Mouse (Mus musculus) spleen, embryonic (tissue): ENCODE measurements around the gene Lamb3.
"Not testable (repeated sequence)": the region's sequence is repeated elsewhere in the genome, so short reads cannot be mapped to it uniquely, and the experiment has no call there.

ENCODE experiments used
- CTCF ChIA-PET: fragments of 350-600 bp; sonication (Branson Sonifier 250); formaldehyde crosslinking; loops from one replicate; lab custom pipeline; 2022; lab: Charles Lee

The Lamb3 gene

DNA sequence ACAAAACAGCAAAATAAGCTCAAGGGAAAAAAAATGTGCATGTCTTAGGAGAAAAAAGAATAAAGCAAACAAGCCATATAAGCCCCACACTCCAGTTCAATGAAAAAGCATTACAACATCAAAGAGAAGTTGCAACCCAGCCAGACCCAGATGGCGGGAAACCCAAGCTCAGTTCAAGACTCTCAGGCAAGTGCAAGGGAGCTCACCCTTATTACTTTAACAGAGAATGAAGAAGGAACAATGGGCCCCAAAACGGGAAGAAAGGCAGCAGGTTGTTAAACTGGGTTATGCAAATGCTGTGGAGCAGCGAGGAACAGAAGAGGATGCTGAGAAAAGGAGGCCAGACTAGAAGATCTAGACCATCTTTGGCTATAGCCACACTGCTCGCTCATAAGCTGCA is 35.4 kb downstream of the Lamb3 start:
- CTCF ChIA-PET = no interaction called here

DNA sequence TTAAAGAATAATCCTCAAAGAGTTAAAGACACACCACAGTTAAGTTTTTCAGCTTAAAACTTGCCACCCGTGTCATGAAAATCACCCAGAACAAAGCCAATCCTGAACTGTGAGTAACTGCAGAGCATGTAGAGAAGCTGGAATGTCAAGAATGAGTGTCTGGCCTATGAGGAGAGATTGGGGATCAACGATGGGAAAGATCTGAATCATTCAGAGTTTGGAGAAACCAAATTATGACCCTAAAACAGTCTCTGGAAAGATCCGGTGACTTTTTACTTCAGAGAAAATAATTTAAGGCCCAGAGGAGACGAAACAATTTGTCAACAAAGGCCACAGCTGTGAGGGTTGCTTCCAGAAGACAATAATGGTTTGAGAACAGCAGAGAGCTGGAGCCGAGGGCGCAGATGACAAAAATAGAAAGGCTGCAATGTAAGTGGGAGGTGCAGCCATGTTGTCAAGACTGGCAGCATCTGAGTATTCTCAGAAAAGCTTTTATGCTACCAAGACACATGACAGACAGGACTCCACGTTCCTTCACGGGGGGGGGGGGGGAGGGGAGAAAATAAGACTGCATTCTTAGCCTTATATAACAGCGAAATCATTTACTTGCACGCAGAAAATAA is 36.2 kb downstream of the Lamb3 start:
- CTCF ChIA-PET = interaction anchor here (0.7 kb wide), 1 partner anchor 1386 kb away, joined by 4 read pairs; no protein-coding TSS in a partner anchor

DNA sequence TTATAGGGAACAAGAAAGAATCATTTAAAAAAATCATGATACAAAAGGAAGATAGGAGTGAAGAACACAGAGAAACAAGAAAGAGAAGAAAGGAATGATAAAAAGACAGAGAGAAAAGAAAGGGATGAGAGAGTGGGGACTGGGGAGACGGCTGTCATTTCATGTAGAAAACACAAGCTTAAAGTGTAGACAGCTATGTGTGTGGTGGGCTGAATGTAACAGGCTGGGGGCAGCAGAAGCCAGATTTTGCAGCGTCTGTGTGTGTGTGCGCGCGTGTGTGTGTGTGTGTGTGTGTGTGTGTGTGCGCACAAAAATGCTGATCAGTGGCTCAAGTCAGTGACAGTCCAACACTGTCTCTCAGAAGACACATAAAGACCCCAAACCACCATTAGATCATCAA is 36.7 kb downstream of the Lamb3 start:
- CTCF ChIA-PET = interaction anchor here (0.7 kb wide), 1 partner anchor 1386 kb away, joined by 4 read pairs; no protein-coding TSS in a partner anchor

DNA sequence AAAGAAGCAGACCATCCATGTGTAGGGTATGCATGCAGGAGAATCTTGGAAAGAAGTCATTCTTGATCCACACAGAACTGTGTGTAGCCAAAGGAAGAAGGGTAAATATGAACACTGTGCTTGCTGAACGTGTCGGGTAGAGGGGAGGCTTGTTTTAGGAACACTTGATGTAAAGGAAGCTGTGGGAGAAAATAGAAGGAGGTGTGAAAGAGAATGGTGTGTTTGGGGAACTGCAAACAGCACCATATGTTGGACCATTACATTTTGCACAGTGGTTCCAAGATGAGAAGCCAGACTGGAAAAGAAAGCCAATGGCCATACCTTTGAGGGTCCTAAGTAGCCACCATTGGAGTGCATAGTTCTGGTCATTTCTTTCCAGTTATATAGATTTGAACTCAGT is 42.5 kb downstream of the Lamb3 start:
- CTCF ChIA-PET = no interaction called here

DNA sequence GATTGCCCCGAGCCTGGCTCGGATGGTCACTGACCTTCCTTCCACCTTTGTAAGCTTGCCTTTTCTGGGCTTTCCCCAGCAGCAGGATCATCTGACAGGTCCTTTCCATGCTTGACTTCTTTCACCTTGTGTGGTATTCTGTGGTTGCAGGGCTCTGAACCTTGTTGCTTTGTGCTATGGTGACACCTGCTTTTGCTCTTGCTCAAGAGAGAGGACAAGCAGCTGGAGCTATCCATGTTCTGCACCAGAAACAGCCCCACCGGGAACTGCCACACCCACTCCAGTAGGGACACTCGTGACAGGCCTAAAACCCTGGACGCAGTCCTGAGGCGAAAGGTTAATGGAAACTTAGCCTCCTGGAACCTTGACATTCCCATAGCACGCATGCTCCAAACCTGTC is 43.9 kb downstream of the Lamb3 start:
- CTCF ChIA-PET = interaction anchor here (0.6 to 1.1 kb wide), 3 partner anchors 23 to 125 kb away, joined by 3 to 4 read pairs (median 3); no protein-coding TSS in a partner anchor

DNA sequence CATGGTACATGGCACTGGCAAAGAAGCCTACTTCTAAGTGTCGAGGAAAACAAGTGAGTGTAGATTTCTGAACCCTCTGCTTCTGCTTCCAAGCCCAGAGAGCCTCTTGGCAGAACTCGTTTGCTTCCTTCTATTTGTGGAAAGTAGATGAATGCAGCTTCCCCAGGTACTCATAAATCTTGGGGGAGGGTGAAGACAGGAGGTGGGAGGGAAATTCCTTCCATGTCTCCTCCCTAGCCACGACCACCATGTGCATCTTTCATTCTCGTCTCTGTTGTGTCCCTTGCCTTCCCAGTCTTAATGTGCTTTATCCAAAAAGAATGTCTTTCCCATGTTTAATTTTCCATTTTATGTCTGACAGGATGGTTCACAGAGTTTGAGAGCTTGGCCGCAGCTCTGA is 45.1 kb downstream of the Lamb3 start:
- CTCF ChIA-PET = no interaction called here

DNA sequence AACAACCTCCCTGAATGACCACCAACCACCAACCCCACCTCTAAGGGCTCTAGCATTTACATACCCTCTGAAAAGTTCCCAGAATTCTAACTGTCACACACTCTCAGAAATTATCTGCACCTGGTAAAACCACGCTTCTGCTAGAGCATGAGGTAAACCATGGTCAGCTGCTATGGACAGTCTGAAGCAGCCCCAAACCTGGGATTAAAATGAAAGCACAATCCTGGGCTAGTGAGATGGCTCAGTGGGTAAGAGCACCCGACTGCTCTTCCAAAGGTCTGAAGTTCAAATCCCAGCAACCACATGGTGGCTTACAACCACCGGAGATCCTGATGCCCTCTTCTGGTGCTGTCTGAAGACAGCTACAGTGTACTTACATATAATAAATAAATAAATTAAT is 46.4 kb downstream of the Lamb3 start:
- CTCF ChIA-PET = not testable (repeated sequence)

DNA sequence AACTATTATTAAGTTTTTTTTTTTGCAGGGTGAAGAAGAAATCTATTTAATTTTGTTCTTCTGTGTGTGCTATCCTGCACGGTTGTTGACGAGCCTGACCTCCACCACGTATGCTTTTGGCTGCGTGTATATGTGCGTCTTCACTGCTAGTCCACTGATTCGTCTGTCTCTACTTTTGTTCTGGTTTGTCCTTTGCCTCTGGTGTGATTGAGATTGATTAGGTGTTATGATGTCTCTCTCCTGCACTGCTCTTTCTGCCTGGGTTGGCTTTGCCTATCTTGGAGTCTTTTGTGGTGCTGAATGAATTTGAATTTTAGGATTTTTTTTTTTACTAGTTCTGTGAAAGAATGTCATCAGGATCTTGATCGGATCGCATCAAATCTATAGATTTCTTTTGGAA is 47.5 kb downstream of the Lamb3 start:
- CTCF ChIA-PET = interaction anchor here (0.7 to 1.0 kb wide), 3 partner anchors 27 to 122 kb away, joined by 3 to 4 read pairs (median 3); no protein-coding TSS in a partner anchor

DNA sequence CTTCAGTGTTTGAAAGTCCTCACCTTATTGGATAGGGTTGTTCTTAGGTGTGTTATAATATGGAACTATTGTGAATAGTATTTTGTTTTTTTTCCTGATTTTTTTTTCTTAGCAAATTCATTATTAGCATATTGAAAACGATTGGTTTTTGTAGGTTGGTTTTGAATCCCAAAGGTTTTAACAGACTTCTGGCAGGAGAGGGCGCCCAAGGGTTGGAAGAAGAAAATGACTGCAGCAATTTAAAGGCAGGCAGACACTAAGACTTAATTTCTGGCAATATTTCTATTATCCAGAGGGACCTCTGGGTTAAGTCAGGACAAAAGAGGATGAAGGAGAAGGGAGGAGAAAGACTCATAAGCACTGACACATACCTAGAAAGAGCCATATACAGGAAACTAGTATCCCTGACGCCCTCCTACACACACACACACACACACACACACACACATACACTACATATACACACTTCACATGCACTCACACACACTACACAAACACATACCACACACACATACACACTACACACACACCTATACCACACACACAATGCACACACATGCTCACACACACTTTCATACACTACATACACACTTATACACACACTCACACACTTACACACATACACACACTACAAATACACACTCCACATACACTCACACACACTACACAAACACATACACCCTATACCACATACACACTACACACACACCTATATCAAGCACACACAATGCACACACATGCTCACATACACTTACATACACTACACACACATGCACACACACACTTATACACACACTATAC is 48.2 kb downstream of the Lamb3 start:
- CTCF ChIA-PET = interaction anchor here (0.7 to 1.0 kb wide), 3 partner anchors 27 to 121 kb away, joined by 3 to 4 read pairs (median 3); no protein-coding TSS in a partner anchor

DNA sequence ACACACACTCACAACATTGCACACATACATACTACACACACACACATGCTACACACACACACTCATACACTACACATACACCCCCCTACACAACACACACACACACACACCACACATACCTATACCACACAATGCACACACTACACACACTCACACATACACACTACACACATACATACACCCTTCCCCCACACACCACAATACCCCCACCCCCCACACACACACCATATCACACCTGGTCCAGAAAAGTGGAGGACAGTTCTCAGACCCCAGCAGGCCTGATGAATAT is 48.7 kb downstream of the Lamb3 start:
- CTCF ChIA-PET = no interaction called here

DNA sequence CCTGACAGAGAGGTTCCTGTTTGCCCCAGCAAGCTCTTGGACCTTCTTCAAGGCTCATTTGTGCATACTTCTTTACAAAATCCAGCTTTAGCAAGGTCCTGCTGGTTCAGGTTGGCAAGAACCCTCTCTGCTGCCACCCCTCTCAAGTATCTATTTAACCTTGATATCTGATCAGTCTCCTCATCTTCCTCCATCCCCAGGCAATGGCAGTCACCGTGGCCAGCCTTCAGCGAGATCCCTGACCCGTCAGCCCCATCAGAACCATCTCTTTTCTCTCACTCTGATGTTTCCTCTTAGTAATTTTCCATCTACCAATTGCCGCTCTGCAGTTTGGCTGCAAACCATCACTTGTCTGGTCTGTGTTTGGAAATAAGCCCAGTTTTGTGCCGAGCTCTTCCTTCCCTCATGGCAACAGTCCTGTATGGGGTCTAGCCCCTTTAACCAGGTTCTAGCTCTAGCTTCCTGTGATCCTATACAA is 49.2 kb downstream of the Lamb3 start:
- CTCF ChIA-PET = no interaction called here

DNA sequence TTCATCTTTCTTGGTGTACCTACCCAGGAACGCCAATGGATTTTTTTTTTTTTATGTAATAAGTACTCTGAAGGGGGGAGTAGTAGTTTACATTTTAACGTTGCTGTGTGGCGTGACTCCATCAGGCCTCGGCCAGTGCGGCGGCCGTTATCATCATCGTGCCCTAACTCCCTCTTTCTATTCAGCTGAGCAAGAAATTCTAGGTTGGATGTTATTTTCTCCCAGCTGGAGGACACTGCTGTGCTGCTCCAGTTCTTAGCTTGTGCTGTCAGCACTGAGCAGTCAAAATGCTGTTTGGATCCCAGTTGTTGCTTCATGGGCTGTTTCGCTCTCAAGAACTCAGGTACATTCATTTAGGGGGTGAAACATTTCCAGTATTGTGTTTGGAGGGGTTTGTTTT is 52.1 kb downstream of the Lamb3 start:
- CTCF ChIA-PET = no interaction called here

DNA sequence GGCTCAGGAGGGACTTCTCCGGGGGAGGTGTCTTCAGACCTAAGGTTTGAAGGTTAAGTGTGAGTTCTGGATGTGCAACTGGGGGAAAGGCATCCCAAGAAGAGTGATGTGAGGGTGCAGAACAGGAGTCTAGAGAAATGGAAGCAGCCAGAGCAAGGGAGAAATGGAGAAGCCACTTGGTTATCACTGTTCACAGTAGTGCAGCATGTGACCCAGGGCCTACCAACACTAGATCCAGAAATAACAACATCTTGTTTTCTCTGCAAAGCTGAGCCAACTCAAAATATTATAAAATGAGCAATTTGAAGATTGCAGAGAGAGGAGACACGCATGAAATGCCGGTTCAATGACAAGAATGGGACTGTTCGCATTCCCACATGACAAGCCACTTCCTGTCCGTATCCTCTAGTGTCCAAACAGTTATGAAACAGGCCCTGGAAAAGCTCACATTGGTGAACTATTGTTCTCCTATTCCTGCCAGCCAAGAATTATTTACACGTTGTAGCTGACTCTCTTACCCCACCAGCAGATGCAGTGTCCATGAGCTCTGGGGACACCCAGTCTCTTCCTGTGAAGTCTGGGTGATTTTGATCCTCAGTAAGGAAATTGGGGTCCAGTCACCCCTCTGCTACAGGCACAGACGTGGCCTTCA is 54.5 kb downstream of the Lamb3 start:
- CTCF ChIA-PET = no interaction called here

DNA sequence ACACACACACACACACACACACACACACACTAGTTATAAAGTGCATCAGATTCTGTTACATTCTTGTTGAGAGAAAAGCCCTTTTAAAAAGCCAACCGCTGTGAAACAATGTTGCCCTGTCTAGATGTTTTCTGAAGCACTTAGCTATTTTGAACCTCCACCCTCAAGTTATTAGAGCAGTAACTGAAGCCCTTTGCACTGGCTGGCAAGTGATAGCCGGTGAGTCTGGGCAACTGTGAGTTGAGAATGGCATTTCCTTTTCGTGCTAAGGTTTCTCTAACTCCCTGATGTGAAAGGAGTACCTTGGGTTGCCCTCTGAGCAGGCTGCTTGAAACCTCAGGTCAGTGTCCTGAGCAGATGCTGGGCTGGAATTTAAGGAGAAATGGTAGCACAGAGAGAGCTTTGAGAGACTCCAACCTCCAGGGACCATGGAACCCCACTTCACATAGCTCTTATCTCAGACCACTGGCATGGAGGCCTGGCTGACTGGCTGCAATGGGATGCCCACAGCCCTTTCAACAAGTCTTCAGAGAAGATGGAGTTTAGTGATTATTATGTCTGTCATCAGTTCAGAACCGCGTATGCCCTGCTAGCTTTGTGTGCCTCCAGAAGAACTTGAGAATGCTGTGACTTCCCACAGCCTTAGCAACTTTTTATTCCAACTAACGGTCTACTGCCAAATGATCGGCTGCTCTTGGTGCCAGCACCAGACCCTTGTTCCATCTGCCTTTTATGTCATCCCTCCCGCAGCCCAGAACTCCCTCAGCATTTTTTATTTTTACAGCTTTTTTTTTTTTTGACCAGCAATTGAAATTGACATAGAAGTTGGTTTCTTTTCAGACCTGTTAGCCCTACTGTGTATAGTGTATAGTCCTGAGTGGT is 55.8 kb downstream of the Lamb3 start:
- CTCF ChIA-PET = interaction anchor here (0.6 kb wide), 1 partner anchor 69 kb away, joined by 17 read pairs; no protein-coding TSS in a partner anchor

DNA sequence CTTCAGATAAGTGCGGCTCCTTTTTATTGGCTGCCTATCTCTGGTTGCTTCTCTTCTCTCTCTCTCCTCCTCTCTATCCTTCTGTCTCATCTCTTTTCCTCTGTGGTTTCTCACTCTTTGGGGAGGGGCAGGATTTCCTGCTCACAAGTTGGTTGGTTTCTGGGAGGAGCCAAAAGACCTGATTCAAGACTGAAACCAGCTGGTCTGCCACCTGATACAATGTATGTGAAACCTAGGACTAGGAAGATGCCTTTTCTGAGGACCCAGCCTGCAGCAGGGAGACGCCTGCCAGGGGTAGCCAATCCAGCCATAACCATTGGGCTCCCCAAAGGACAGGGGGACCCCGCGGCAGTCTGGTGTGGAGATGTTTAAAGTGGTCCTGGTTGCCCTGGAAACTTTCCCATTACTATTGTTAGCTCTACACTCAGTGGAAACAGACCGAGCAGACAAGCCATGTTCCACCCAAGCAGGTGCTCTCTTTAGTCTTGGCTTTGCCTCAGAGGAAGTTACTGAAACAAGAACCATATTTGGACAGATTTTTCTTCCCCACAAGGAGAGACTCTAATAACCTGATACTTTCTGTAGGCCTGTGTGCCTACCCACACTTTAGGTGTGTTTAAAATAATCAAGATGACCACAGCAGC is 56.6 kb downstream of the Lamb3 start, which contains the start of gene Hsd11b1:
TSS of gene Hsd11b1 (minus strand) at position 121 of the 644 bp plus-strand sequence.
- CTCF ChIA-PET = no interaction called here

DNA sequence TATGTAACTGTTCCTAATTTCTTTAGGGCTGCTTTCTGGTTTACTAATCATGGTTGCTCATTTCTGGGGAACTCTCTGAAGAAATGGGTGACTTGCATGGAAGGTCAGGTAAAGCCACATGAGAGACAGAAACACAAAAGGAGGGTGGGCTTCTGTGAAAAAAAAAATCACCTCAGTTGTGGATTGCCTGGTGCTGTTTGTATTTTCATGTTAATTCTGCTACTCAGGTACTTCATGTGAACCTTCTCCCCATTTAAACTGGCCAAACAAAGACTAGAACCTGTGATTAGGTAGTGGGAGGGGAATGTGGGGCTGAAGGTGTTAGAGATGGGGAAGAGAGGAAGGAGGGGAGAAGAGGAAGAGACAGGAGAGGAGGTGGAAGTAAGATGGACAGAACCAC is 58.2 kb downstream of the Lamb3 start:
- CTCF ChIA-PET = no interaction called here

DNA sequence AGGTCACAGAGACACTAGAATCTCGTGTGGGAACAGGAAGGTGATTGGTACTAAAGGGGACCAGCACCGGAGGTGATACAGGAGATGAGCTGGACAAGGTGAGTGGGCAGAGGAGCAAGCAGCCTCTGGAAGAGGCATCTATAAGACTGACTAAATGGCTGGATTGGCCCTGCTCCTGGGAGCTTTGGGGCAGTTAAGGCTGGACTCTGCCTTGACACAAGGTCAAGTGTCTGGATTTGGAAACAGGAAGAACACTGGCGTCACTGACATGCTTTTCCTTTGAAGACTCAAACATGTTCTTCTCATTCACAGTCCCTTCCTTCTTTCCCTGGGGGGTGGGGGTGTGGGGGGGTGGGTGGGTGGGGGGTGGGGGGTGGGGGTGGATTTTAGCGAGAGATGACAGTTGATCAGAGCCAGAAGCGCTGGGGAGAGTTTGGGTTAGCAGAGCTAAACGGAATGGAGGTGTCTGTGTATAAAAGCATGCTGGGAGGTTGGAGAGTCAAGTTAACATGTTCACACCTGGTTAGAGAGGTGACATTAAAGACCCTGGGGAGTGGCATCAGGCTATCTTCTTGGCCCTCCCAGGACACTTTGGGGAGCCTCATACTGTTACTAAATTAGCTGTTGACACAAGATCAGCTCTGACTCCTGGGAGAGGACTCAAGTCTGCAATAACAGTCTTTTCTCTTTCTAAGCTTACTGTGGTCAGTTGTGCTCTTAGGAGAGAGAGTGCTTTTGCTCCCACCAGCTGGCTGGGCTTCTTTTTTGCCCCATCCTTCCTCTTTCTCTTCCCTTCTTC is 63.7 kb downstream of the Lamb3 start:
- CTCF ChIA-PET = no interaction called here

DNA sequence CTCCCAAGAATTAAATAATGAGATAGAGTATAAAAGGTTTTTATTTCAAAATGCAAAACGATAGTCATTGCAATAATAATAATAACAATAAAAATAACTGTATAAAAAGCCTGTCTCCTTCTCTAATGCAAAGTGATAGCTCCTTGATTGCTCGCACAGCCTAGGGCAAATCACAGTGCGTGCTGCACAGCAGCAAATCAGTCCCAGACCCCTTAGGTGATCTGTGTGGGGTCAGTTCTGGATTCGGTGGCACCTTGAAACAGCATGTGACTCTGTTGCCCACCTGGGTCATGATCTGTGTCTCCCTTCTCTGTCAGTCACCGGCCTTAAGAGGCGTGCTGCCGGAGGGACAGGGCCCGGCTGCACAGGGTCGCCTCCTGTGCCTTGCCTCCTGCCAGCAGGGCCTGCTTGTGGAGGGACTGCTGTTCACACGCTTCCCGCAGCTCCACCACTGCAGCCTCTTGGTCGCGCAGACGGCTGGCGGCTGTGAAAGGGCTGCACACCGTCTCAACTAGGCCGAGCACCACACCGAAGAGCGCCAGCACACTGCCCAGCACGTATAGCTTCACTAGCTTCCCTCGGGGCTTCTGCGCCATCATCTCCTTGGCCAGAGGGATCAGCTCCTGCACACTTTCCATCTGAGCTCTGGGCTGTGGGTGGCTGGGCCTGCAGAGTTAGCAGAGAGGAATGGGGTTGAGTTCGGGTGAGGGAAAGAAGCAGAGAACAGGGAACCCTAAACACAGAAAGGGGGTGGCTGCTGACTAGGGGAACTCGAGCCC is 64.8 kb downstream of the Lamb3 start:
- CTCF ChIA-PET = no interaction called here
